Mouse (Mus musculus) kidney, embryonic 15.5 days (tissue): Measurements from ENCODE around the gene Dgkz. TPM values are rescaled to one million over a fixed set of nuclear protein-coding genes. Genes with fewer than 3 reads are reported as not detected.
A peak's percentile ranks its signal among the peaks of the same experiment; 100 is the strongest.

Source experiments
- ATAC-seq: fragments of 200-750 bp; cut with Nextera tagmentation; replicated peaks from 2 replicates; pipeline ENCODE4 v1.8.0; 2017; ENCODE audit warnings: moderate TSS enrichment; ENCODE audit not compliant: low FRiP score
- H3K27ac ChIP-seq: fragments of 300-500 bp; sonication (generic); 2 replicates; pipeline ENCODE4 v1.5.1; 2015; ENCODE audit warnings: mild to moderate bottlenecking, inconsistent platforms
- H3K27me3 ChIP-seq: fragments of 300-500 bp; sonication (generic); 2 replicates; pipeline ENCODE4 v1.6.1; 2015; ENCODE audit warnings: inconsistent platforms
- H3K36me3 ChIP-seq: fragments of 300-500 bp; sonication (generic); 2 replicates; pipeline ENCODE4 v1.6.1; 2015; ENCODE audit warnings: inconsistent platforms
- H3K4me1 ChIP-seq: fragments of 300-500 bp; sonication (generic); 2 replicates; pipeline ENCODE4 v1.6.1; 2015; ENCODE audit warnings: inconsistent platforms
- H3K4me2 ChIP-seq: fragments of 300-500 bp; sonication (generic); 2 replicates; pipeline ENCODE4 v1.6.1; 2015; ENCODE audit warnings: moderate library complexity, mild to moderate bottlenecking, inconsistent platforms
- H3K4me3 ChIP-seq: fragments of 300-500 bp; sonication (generic); replicated peaks from 2 replicates; pipeline ENCODE4 v1.5.1; 2015; ENCODE audit warnings: mild to moderate bottlenecking, inconsistent platforms
- H3K9ac ChIP-seq: fragments of 300-500 bp; sonication (generic); 2 replicates; pipeline ENCODE4 v1.6.1; 2015; ENCODE audit warnings: mild to moderate bottlenecking, inconsistent platforms
- H3K9me3 ChIP-seq: fragments of 300-500 bp; sonication (generic); replicated peaks from 2 replicates; pipeline ENCODE4 v1.6.1; 2016; ENCODE audit warnings: inconsistent platforms
- WGBS: fragments of 180-500 bp; shearing (Covaris S2); methylation state at CpG from one replicate; pipeline ENCODE4 v1.1.7; 2015; ENCODE audit warnings: mixed read lengths; 5-methylcytosine and 5-hydroxymethylcytosine counted together
- polyA plus RNA-seq: library from polyadenylated mRNA; unstranded; fragments of >200 nt; fragmentation: Nextera tagmentation; extraction: Ambion mirVana; gene quantifications from 2 replicates; pipeline ENCODE4 v1.2.1, GENCODE M21; 2015

Gene Dgkz
- polyA plus RNA-seq, 1 experiment from 2014 or later: 46.7 TPM

DNA sequence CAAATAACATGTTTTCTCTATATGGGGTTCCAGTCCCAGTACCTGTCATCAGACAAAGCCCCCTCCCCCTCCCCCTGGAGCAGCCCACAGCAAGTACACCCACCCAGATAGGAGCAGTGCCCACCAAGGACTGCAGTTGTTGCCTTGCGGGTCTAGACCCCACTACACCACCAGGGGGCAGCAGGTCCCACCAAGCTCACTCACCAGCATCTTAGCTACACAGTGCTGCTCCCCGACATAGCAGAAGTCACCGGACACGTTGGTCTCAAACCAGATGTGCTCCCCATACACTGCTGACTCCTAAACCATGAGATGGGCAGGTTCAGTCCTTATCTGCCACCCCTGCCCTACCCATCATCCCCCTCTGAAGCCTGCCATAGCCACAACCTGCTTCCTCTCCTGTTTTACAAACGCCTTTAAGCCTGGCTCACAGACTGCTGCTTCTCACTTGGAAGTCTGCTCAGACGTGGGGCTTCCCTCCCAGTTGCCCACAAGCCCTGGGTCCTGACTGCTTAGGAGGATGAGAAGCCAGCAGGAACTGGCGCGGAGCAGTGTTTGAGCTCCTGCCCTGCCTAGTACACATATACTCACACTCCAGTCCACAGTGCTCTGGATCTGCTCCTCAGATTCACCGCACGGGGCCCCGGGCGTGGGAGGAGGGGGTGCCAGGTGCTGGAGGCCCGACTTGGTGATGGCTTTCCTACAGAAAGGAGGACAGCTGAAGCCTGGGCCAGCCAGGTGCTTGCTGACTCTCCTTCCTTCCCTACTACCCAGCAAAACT is 31.3 kb downstream of the Dgkz start:
- H3K27ac ChIP-seq: no peak overlapping the region
- H3K4me1 ChIP-seq: peaks cover 46% of the 10 kb centered on the region
- no peaks in the 10 kb centered on the region for H3K27me3 ChIP-seq
- ATAC-seq: peak; percentile 49
- H3K9me3 ChIP-seq: no peaks in the 10 kb centered on the region
- H3K4me2 ChIP-seq: no peak overlapping the region
- H3K9ac ChIP-seq: no peak overlapping the region
- 40% methylated on average over 13 of the region's 13 CpGs for WGBS
- peaks cover 26% of the 10 kb centered on the region for H3K36me3 ChIP-seq
- no peak overlapping the region for H3K4me3 ChIP-seq

DNA sequence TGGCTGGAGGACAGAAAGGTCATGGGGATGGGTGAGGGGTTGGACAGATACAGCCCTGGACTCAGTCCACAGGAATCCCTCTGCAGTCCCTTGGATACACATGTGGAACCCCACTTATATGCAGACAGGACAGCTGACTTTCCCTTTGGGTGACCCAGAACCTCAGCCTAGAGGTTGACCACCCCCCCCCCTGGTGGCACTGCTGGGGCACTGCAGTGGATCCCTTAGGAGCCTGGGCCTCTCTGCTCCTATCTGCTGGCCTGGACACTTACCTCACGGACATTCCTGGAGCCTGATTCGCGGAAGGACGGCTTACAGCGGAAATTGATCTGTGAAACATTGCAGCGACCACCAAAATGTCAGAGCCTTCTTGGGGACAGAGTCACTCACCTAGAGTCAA is 33.3 kb downstream of the Dgkz start:
- H3K4me1 ChIP-seq: peaks cover 26% of the 10 kb centered on the region
- H3K27ac ChIP-seq: no peak overlapping the region
- no peak for ATAC-seq
- H3K9me3 ChIP-seq: no peaks in the 10 kb centered on the region
- H3K4me2 ChIP-seq: no peak overlapping the region
- no peaks in the 10 kb centered on the region for H3K27me3 ChIP-seq
- H3K9ac ChIP-seq: no peak overlapping the region
- peaks cover 46% of the 10 kb centered on the region for H3K36me3 ChIP-seq
- 68% methylated on average over 6 of the region's 6 CpGs for WGBS
- H3K4me3 ChIP-seq: no peak overlapping the region

DNA sequence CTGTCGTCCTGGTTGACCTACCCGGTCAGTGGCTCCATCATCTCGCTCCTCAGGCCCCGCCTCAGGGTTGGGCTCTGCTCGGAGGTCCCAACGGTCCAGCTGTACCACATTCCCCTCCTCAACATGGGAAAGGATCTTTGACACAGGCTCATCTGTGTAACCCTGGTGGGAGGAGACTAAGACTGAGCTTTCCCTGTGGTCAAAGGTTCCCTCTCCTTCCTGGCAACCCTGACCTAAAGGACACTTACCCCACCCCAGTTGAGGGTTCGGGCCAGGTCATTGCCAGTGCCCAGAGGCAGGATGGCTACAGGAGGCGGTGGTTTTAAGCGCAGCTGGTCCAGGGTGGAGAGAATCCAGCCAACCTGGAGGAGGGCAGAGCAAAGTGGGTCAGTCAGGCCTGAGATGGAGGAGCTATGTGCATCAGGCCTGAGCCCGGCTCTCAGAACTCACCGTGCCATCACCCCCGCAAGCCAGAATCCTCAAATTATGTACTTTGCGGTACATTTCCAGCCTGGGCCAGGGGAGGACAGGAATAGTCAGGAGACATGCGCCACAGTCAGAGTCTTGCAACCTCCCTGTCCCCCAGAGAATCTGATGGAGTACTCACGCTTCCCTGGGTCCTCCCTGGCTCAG is 36.2 kb downstream of the Dgkz start:
- WGBS: 79% methylated on average over 15 of the region's 15 CpGs
- no peaks in the 10 kb centered on the region for H3K27me3 ChIP-seq
- H3K9ac ChIP-seq: no peak overlapping the region
- no peak overlapping the region for H3K4me2 ChIP-seq
- ATAC-seq: no peak
- peaks cover 8% of the 10 kb centered on the region for H3K4me1 ChIP-seq
- no peak overlapping the region for H3K27ac ChIP-seq
- no peak overlapping the region for H3K4me3 ChIP-seq
- H3K9me3 ChIP-seq: no peaks in the 10 kb centered on the region
- H3K36me3 ChIP-seq: peaks cover 76% of the 10 kb centered on the region

DNA sequence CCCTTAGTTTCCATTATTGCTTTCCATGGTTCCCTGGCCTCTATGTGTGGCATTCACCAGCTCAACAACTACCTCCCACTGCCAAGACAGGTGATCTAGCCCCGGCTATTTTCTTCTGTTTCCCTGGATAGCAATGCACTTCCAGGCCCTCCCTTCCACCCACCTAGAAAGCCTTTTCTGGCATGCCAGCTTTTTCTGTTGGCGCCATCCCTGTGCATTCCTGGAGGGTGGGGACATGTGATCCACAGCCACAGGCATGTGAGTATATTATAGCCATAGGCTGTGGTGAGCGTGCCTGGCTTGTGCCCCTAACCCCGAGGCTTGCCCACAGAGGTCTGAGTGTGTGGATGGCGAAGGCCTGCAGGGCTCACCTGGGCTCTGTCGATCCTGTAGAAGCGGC is 39.5 kb downstream of the Dgkz start:
- Histone ChIP-seq H3K4me1 (peaks cover 38% of the 10 kb centered on the region), H3K9ac (no peak overlapping the region), H3K4me3 (no peak overlapping the region), H3K27ac (no peak overlapping the region), H3K9me3 (no peaks in the 10 kb centered on the region), H3K27me3 (no peaks in the 10 kb centered on the region), H3K36me3 (peaks cover 73% of the 10 kb centered on the region), H3K4me2 (no peak overlapping the region)
- 93% methylated on average over 7 of the region's 7 CpGs for WGBS
- no peak for ATAC-seq

DNA sequence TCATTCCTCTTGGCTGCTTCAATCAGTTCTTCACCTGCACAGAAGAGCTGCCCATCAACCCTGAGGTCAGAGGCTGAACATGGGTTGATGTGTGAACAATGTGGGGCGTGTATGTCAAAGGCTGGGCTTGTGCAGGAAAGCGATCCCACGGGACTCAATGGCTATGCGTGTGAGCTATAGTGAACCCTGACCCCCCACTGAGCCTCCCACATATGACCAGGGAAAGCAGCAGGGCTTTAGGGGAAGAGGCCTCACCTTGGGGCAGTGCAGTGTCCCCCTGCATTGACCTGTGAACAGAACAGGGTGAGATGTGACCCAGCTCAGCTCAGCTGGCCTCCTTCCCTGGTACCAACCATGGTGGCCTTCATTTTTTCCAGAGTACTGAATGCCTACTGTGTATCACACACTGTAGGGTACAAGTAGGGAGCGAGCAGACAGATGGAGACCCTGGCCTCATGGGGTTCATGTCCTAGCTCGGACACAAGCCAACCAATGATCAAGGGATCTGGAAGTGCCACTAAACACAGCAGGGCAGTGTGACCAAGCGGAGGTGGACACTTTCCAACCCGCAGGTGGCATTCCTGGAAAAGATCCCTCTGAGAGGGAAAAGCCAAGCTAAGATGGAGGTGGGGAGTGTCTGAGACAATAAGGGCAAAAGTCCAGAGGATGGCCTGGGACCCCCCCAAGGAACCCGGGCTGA is 40.7 kb downstream of the Dgkz start:
- Histone ChIP-seq H3K4me2 (no peak overlapping the region), H3K4me1 (peaks cover 46% of the 10 kb centered on the region), H3K27me3 (no peaks in the 10 kb centered on the region), H3K9ac (no peak overlapping the region), H3K36me3 (peaks cover 63% of the 10 kb centered on the region), H3K27ac (no peak overlapping the region), H3K4me3 (no peak overlapping the region), H3K9me3 (no peaks in the 10 kb centered on the region)
- 78% methylated on average over 9 of the region's 9 CpGs for WGBS
- no peak for ATAC-seq

DNA sequence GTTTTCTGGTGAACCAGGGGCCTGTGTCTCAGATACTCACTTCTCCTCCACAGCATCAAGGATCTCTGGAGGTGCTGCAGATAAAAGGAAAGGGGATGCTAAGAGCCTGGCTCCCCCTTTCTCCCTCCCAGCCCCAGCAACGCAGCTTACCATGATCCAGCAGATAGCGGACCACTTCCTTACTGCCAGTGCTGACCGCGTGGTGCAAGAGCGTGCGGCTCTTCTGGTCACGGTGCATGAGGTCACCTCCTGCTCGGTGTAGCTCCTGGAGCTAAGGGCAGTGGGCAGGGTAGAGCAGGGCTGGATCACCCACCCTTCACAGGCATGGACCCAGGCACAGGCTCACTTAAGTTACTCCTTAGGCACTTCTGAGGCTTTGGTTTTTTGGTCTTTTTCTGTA is 41.6 kb downstream of the Dgkz start:
- Histone ChIP-seq H3K4me2 (no peak overlapping the region), H3K27ac (peak overlapping the region; percentile 96), H3K9me3 (no peaks in the 10 kb centered on the region), H3K27me3 (no peaks in the 10 kb centered on the region), H3K4me1 (peaks cover 51% of the 10 kb centered on the region), H3K9ac (no peak overlapping the region), H3K36me3 (peaks cover 60% of the 10 kb centered on the region), H3K4me3 (no peak overlapping the region)
- ATAC-seq: no peak
- WGBS: 31% methylated on average over 8 of the region's 8 CpGs

DNA sequence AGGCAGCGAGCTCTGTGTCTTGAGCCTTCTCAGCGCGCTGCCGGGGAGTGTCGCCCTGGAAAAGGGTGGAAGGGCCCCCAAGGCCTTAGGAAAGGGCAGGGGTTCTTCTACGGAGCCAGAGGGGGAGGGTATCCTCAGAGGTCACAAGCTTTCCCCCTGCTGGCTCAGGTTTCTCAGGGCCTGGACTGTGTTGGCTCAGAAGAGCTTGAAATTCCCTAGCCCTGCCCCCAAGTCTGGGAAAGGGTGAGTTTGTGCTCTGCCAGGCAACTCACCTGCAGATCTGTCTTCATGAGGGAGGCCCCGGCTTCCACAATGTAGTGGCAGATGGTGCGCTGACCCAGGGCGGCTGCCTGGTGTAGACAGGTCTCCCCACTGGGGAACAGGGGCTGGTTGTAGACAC is 42.2 kb downstream of the Dgkz start:
- Histone ChIP-seq H3K36me3 (peaks cover 55% of the 10 kb centered on the region), H3K4me3 (no peak overlapping the region), H3K4me1 (peaks cover 52% of the 10 kb centered on the region), H3K9ac (no peak overlapping the region), H3K27me3 (no peaks in the 10 kb centered on the region), H3K4me2 (peak overlapping the region; percentile 65; the same call in 1 of the 2 replicates), H3K27ac (peak overlapping the region; percentile 96), H3K9me3 (no peaks in the 10 kb centered on the region)
- peak; percentile 16; the same call in 1 of the 2 replicates for ATAC-seq
- 30% methylated on average over 9 of the region's 9 CpGs for WGBS

DNA sequence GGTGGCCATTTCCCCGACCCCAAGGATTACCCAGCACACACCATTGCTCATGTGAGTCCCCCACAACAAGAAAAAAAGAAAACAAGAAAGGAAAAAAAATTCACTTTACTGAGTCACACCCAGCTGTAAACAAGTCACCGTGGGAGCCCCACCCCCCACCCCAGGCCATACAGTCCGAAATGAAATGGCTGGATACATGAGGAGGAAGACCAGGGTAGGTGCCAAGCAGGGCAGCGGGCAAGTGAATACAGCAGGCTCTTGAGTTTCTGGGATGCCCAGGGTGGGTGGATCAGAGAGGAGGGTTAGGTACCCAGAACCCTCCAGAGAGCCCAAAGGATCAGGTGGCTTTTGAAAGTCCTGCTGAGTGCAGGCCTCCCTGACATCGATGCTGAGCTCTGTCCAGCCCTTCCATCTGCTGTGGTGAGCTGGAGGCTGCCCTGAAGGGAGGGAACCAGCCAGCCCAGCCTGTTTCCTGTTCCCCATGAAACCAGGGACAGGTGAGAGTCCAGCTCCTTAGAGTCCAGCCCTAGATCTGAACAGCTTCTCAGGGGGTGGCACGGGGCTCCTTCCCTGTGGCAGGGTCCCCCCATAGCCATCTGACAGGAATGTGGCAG is 42.8 kb downstream of the Dgkz start:
- 0 out of 2 replicates have a peak, but pooled peaks have one; percentile 0 for ATAC-seq
- Histone ChIP-seq H3K9ac (no peak overlapping the region), H3K27me3 (no peaks in the 10 kb centered on the region), H3K9me3 (no peaks in the 10 kb centered on the region), H3K4me3 (peak overlapping the region; percentile 63), H3K27ac (peak overlapping the region; percentile 96), H3K4me2 (peak overlapping the region; percentile 65), H3K36me3 (peaks cover 48% of the 10 kb centered on the region), H3K4me1 (peaks cover 57% of the 10 kb centered on the region)
- WGBS: 11% methylated on average over 6 of the region's 6 CpGs

DNA sequence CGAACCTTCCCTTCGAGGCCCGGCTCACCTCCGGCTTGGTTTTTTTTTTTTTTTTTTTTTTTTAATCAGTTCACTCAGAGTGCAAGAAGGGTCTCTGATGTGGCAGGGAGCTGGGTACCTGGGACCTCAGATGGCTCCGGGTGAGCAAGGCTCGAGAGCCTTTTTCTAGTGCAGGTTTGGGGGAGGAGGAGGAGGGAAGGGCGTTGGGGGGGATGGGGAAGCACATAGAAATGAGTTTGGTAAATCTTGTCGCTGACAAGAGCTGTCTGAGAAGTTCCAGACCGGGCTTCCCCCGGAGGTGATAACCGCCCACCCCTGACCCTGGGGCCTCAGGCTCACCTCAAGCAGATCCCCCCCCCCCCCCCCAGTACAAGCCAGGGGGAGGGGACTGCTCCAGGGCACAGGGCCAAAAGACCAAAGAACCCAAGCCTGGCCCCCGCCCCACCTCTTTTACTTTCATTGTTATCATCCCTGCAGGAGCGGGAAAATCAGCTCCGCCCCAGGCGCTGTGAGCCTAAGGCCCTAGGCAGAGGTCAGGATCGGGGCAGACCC is 43.4 kb downstream of the Dgkz start, which contains the start of gene Mdk:
Mdk (minus strand) TSS at position 138 of the 552 bp plus-strand sequence.
- peak within 1 kb of the TSS; percentile 63 for H3K4me3 ChIP-seq
- no peaks in the 10 kb centered on the region for H3K9me3 ChIP-seq
- H3K4me2 ChIP-seq: peak within 1 kb of the TSS; percentile 65
- ATAC-seq: peak; percentile 5; the same call in 1 of the 2 replicates
- WGBS: 4% methylated on average over 16 of the region's 16 CpGs
- peak within 1 kb of the TSS; percentile 86 for H3K9ac ChIP-seq
- peak within 1 kb of the TSS; percentile 96 for H3K27ac ChIP-seq
- no peaks in the 10 kb centered on the region for H3K27me3 ChIP-seq
- peaks cover 61% of the 10 kb centered on the region for H3K4me1 ChIP-seq
- H3K36me3 ChIP-seq: peaks cover 42% of the 10 kb centered on the region

DNA sequence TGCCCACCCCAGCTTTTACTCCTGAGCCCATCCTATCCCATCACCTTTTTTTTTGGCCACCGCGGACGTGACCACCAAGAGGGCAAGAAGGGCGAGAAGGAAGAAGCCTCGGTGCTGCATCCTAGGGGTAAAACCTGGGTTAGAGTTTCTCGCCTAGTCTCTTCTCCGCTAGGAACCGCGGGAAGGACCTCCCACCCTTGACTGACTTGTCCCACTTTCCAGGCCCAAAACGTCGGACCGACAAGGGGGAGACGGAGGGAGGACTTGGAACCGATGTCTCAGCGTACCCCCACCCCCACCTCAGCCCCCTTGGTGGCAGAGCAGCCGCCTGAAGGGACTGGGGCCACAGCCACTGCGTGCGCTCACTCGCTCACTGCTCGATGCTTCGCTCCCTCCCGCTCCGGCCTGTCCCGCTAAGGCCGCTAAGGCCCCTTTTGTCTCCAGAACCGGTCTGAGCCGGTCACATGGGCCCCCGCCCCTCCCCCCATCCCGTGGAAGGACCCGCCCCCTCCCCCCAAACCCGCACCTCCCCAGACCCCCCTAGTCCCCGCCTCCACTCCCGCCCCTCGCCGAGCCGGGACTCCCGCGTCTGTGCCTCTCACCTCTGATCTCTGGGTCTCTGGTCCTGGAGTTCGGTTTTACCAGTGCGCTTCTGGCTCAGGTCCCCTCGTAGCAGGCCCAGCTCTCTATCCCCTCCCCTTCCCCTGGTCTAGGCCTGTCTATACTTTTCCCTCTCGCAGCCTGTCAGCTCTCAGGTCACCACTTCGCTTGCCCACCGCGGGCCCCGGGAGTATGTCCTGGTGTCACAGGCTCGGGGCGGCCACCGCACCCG is 44.1 kb downstream of the Dgkz start:
- peak overlapping the region; percentile 63 for H3K4me3 ChIP-seq
- WGBS: 4% methylated on average over 50 of the region's 50 CpGs
- H3K4me2 ChIP-seq: peak overlapping the region; percentile 65
- H3K27me3 ChIP-seq: no peaks in the 10 kb centered on the region
- peak overlapping the region; percentile 86 for H3K9ac ChIP-seq
- peak overlapping the region; percentile 96 for H3K27ac ChIP-seq
- peaks cover 61% of the 10 kb centered on the region for H3K4me1 ChIP-seq
- H3K36me3 ChIP-seq: peaks cover 35% of the 10 kb centered on the region
- no peaks in the 10 kb centered on the region for H3K9me3 ChIP-seq
- peak; percentile 76 for ATAC-seq

DNA sequence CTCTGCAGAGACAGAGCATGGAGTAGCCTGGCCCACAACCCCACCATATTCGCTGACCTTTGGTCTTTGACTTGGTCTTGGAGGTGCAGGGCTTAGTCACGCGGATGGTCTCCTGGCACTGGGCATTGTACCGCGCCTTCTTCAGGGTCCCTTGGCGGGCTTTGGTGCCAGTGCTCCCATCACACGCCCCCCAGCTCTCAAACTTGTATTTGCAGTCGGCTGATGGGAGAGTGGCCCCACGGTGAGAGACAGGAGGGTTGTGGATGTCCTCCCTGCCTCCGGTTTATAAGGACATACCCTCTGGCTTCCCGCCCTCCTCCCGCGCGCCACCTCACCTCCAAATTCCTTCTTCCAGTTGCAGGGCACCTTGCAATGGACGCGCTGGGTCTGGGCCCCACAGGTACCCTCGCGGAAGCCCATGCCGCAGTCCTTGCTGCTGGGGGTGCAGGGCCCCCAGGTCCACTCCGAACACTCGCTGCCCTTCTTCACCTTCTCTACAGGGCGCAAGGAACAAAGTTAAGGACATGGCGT is 44.8 kb downstream of the Dgkz start:
- H3K4me1 ChIP-seq: peaks cover 61% of the 10 kb centered on the region
- H3K4me2 ChIP-seq: peak overlapping the region; percentile 65
- peak overlapping the region; percentile 96 for H3K27ac ChIP-seq
- peaks cover 28% of the 10 kb centered on the region for H3K36me3 ChIP-seq
- H3K27me3 ChIP-seq: 0 out of 2 replicates have a peak, but pooled peaks cover 4% of the 10 kb centered on the region
- H3K9me3 ChIP-seq: no peaks in the 10 kb centered on the region
- H3K9ac ChIP-seq: peak overlapping the region; percentile 86
- peak overlapping the region; percentile 63 for H3K4me3 ChIP-seq
- 7% methylated on average over 23 of the region's 23 CpGs for WGBS
- ATAC-seq: no peak
